Comparison of ENCODE assay signal across 39 mouse cellular contexts in genomic region chr7:44695223-44695622, GRCm38 (mm10). TPM values are rescaled to one million over a fixed set of nuclear protein-coding genes. Genes with fewer than 3 reads are reported as not detected.
DNase-seq lines count a peak whose midpoint lies in the region; ATAC-seq and TF ChIP-seq lines count a peak whose summit lies in the region.
"Had no signal": no experiment of that assay in that cellular context is flagged by ENCODE, and none has a peak within 500 bp of the region (broad histone marks: within the 10 kb centered on the region; RNA-seq: fewer than 3 reads in every experiment).

No protein-coding gene starts in this region.

- no peaks in the 10 kb centered on the region for H3K9me3 ChIP-seq in lung, embryonic 16.5 days (ENCODE audit: control insufficient read depth, low read length)
- H3K9me3 ChIP-seq in stomach, embryonic 15.5 days = no peaks in the 10 kb centered on the region
- H3K9me3 ChIP-seq: hindbrain, embryonic 10.5 days; hindbrain, embryonic 15.5 days; limb, embryonic 12.5 days; liver, embryonic 13.5 days; lung, embryonic 15.5 days; neural tube, embryonic 13.5 days had no signal

- no peaks in the 10 kb centered on the region for H3K27me3 ChIP-seq in lung, embryonic 16.5 days (ENCODE audit: control insufficient read depth, insufficient read depth, low read depth, low read length)
- H3K27me3 ChIP-seq in stomach, embryonic 15.5 days (replicated peaks) = no peaks in the 10 kb centered on the region
- no peaks in the 10 kb centered on the region for H3K27me3 ChIP-seq in heart, adult 2 months (ENCODE audit: control insufficient read depth, insufficient read depth, low read length)
- H3K27me3 ChIP-seq: lung, embryonic 15.5 days had no signal

- no peak for ATAC-seq in lung, embryonic 16.5 days (ENCODE audit: low read depth)
- ATAC-seq in stomach, embryonic 15.5 days (ENCODE audit: insufficient read depth, low FRiP score, low read depth) = peak; percentile 66
- ATAC-seq: CD4-positive, CD25-positive, alpha-beta regulatory T cell, adult 4 months; forebrain, embryonic 16.5 days had no signal

- H3K4me2 ChIP-seq in lung, embryonic 16.5 days (ENCODE audit: low read depth, low read length) = no peak overlapping the region
- no peak overlapping the region for H3K4me2 ChIP-seq in stomach, embryonic 15.5 days
- H3K4me2 ChIP-seq: hindbrain, embryonic 15.5 days; limb, embryonic 12.5 days; liver, embryonic 13.5 days; lung, embryonic 15.5 days; midbrain, embryonic 11.5 days; neural tube, embryonic 13.5 days had no signal

- TF ChIP-seq POLR2A in lung, adult 2 months (IDR thresholded peaks at IDR 0.05; ENCODE audit: borderline replicate concordance, extremely low read depth, low read depth, low read length) = no peak
- no peak for TF ChIP-seq POLR2A in heart, adult 2 months (IDR thresholded peaks at IDR 0.05; ENCODE audit: insufficient read depth, low read depth, low read length)

- H3K4me3 ChIP-seq in lung, adult 2 months (replicated peaks; ENCODE audit: extremely low read depth, low read depth, low read length) = no peak overlapping the region
- H3K4me3 ChIP-seq in lung, embryonic 16.5 days (ENCODE audit: low read length) = no peak overlapping the region
- H3K4me3 ChIP-seq in stomach, embryonic 15.5 days (replicated peaks) = no peak overlapping the region
- no peak overlapping the region for H3K4me3 ChIP-seq in heart, adult 2 months
- H3K4me3 ChIP-seq: erythroblast, embryonic 14.5 days; gastrocnemius, adult 2 months; hindbrain, embryonic 10.5 days; hindbrain, embryonic 15.5 days; limb, embryonic 12.5 days; liver, embryonic 13.5 days; lung, embryonic 15.5 days; myocyte; neural tube, embryonic 13.5 days had no signal

- no peaks in the 10 kb centered on the region for H3K36me3 ChIP-seq in lung, embryonic 16.5 days (ENCODE audit: control insufficient read depth, insufficient read depth, low read length)
- H3K36me3 ChIP-seq in stomach, embryonic 15.5 days = no peaks in the 10 kb centered on the region
- no peaks in the 10 kb centered on the region for H3K36me3 ChIP-seq in heart, adult 2 months (ENCODE audit: control insufficient read depth, insufficient read depth, low read length)
- H3K36me3 ChIP-seq: hindbrain, embryonic 10.5 days; hindbrain, embryonic 15.5 days; limb, embryonic 12.5 days; liver, embryonic 13.5 days; lung, embryonic 15.5 days; neural tube, embryonic 13.5 days had no signal

- H3K4me1 ChIP-seq in lung, adult 2 months (ENCODE audit: control insufficient read depth, insufficient read depth, low read length) = peaks cover 5% of the 10 kb centered on the region; the same call in 1 of the 2 replicates
- H3K4me1 ChIP-seq in lung, embryonic 16.5 days (replicated peaks; ENCODE audit: control insufficient read depth, insufficient read depth, low read length) = peaks cover 12% of the 10 kb centered on the region; the same call in 1 of the 2 replicates
- H3K4me1 ChIP-seq in stomach, embryonic 15.5 days = peaks cover 16% of the 10 kb centered on the region
- 0 out of 2 replicates have a peak, but pooled peaks cover 1% of the 10 kb centered on the region for H3K4me1 ChIP-seq in heart, adult 2 months (ENCODE audit: control insufficient read depth, insufficient read depth, low read length)

- no peak overlapping the region for H3K9ac ChIP-seq in lung, embryonic 16.5 days (ENCODE audit: low read length)
- no peak overlapping the region for H3K9ac ChIP-seq in stomach, embryonic 15.5 days
- no peak overlapping the region for H3K9ac ChIP-seq in heart, adult 2 months (ENCODE audit: low read depth, low read length)
- H3K9ac ChIP-seq: hindbrain, embryonic 15.5 days; limb, embryonic 12.5 days; liver, embryonic 13.5 days; lung, embryonic 15.5 days; neural tube, embryonic 13.5 days had no signal

- no peak for TF ChIP-seq EP300 in heart, adult 2 months (IDR thresholded peaks at IDR 0.05; ENCODE audit: insufficient read depth, low read depth, low read length)

- DNase-seq in lung, adult 2 months = peak; percentile 32
- no peak for DNase-seq in lung, postnatal 10 days
- no peak for DNase-seq in heart, adult 2 months
- DNase-seq in gastrocnemius, postnatal 14 days = no peak
- no peak for DNase-seq in c-Kit-positive CD71-positive TER-119-positive erythroid progenitor cells, embryonic 14.5 days (ENCODE audit: low spot score)
- DNase-seq: adrenal gland, postnatal 25 days; cerebellum, adult 2 months; cerebellum, postnatal 14 days; gastrocnemius, adult 2 months; heart, postnatal 14 days; kidney, adult 11 months; kidney, postnatal 14 days; liver, embryonic 13.5 days; thymus, adult 2 months; thymus, postnatal 36 days had no signal

- peak overlapping the region; percentile 9 for H3K27ac ChIP-seq in lung, embryonic 16.5 days (ENCODE audit: low read length)
- H3K27ac ChIP-seq in stomach, embryonic 15.5 days = peak overlapping the region; percentile 51; the same call in 1 of the 2 replicates
- H3K27ac ChIP-seq in heart, adult 2 months = no peak overlapping the region
- H3K27ac ChIP-seq: gastrocnemius, adult 2 months; hindbrain, embryonic 10.5 days; hindbrain, embryonic 15.5 days; limb, embryonic 12.5 days; liver, embryonic 13.5 days; lung, embryonic 15.5 days; neural tube, embryonic 13.5 days had no signal

- WGBS in lung, adult 2 months = 66% methylated on average over 4 of the region's 4 CpGs
- WGBS in lung, embryonic 16.5 days = 65% methylated on average over 4 of the region's 4 CpGs
- WGBS in stomach, embryonic 15.5 days = 68% methylated on average over 4 of the region's 4 CpGs
- 74% methylated on average over 4 of the region's 4 CpGs for WGBS in heart, adult 2 months

- TF ChIP-seq CTCF in lung, adult 2 months (IDR thresholded peaks at IDR 0.05; ENCODE audit: insufficient read depth, low read length) = no peak
- no peak for TF ChIP-seq CTCF in heart, adult 2 months (IDR thresholded peaks at IDR 0.05)

- intact Hi-C loops in heart, adult 2 months (cut with DNase I) = loop anchor here (10.0 kb wide), 1 partner anchor 1440 kb away; no protein-coding TSS in a partner anchor
- intact Hi-C loops in gastrocnemius, postnatal 14 days (cut with DNase I; ENCODE audit: low total_unique reads) = no loop called here

- no peaks in the 10 kb centered on the region for H3K79me2 ChIP-seq in heart, adult 2 months (replicated peaks; ENCODE audit: control insufficient read depth, insufficient read depth, low read length)

RNA-seq across cellular contexts. Expression of gene Izumo2, which starts 13.3 kb away (rescaled TPM):
- not detected in 2 replicates for polyA plus RNA-seq in lung, adult 2 months (2012; rRNA removed)
- polyA plus RNA-seq in lung, embryonic 16.5 days (2015; fragmentation: Nextera tagmentation; extraction: Ambion mirVana) = not detected in 2 replicates
- not detected in 2 replicates for polyA plus RNA-seq in stomach, embryonic 15.5 days (2015; fragmentation: Nextera tagmentation; extraction: Ambion mirVana)
- not detected for total RNA-seq in heart, adult 2 months (2021)
- polyA plus RNA-seq in heart, adult 2 months (2012; rRNA removed) = not detected in 2 replicates
- not detected for total RNA-seq in gastrocnemius, postnatal 14 days (2021)
- total RNA-seq: adrenal gland, postnatal 25 days; gastrocnemius, adult 2 months; heart, postnatal 14 days; layer of hippocampus, adult 18-20 months; layer of hippocampus, postnatal 10 days; left cerebral cortex, adult 18-20 months; left cerebral cortex, postnatal 14 days; megakaryocyte, adult 5-6 weeks; midbrain, postnatal 0 days had no signal
- polyA plus RNA-seq: brain, embryonic 14.5 days; CD4-positive, CD25-positive, alpha-beta regulatory T cell, adult 4 months; cerebellum, adult 2 months; cortical plate, adult 2 months; embryonic facial prominence, embryonic 14.5 days; erythroblast, embryonic 14.5 days; forebrain, embryonic 11.5 days; forebrain, embryonic 16.5 days; heart, embryonic 14.5 days; hindbrain, embryonic 10.5 days; hindbrain, embryonic 15.5 days; kidney, embryonic 14.5 days; limb, embryonic 12.5 days; liver, embryonic 13.5 days; lung, embryonic 15.5 days; midbrain, embryonic 11.5 days; midbrain, postnatal 0 days; myocyte; neural tube, embryonic 13.5 days; thymus, adult 2 months had no signal

RNA-seq across cellular contexts. Expression of gene Myh14, which starts 24.6 kb away (rescaled TPM):
- 223 and 227 TPM in 2 replicates for polyA plus RNA-seq in lung, adult 2 months (2012; rRNA removed)
- 38.8 and 39.4 TPM in 2 replicates for polyA plus RNA-seq in lung, embryonic 16.5 days (2015; fragmentation: Nextera tagmentation; extraction: Ambion mirVana)
- polyA plus RNA-seq in stomach, embryonic 15.5 days (2015; fragmentation: Nextera tagmentation; extraction: Ambion mirVana) = 29.0 and 32.7 TPM in 2 replicates
- total RNA-seq in heart, adult 2 months (2021) = 10 to 100 TPM; 79.4 to 96.6 TPM
- 23.1 and 24.8 TPM in 2 replicates for polyA plus RNA-seq in heart, adult 2 months (2012; rRNA removed)
- 10 to 100 TPM; 20.6 to 24.4 TPM for total RNA-seq in gastrocnemius, postnatal 14 days (2021)
- total RNA-seq: megakaryocyte, adult 5-6 weeks had no signal
- polyA plus RNA-seq: CD4-positive, CD25-positive, alpha-beta regulatory T cell, adult 4 months had no signal

RNA-seq across cellular contexts. Expression of gene Vrk3, which starts 53.0 kb away (rescaled TPM):
- polyA plus RNA-seq in lung, adult 2 months (2012; rRNA removed) = 42.0 and 51.9 TPM in 2 replicates
- polyA plus RNA-seq in lung, embryonic 16.5 days (2015; fragmentation: Nextera tagmentation; extraction: Ambion mirVana) = 46.9 and 53.0 TPM in 2 replicates
- polyA plus RNA-seq in stomach, embryonic 15.5 days (2015; fragmentation: Nextera tagmentation; extraction: Ambion mirVana) = 32.5 and 33.2 TPM in 2 replicates
- total RNA-seq in heart, adult 2 months (2021) = 10 to 100 TPM; 23.3 to 26.7 TPM
- 36.3 and 41.3 TPM in 2 replicates for polyA plus RNA-seq in heart, adult 2 months (2012; rRNA removed)
- total RNA-seq in gastrocnemius, postnatal 14 days (2021) = 10 to 100 TPM; 14.5 to 16.2 TPM

RNA-seq across cellular contexts. Expression of gene Zfp473, which starts 55.6 kb away (rescaled TPM):
- 0.15 and 0.18 TPM in 2 replicates for polyA plus RNA-seq in lung, adult 2 months (2012; rRNA removed)
- 2.0 TPM in 2 replicates for polyA plus RNA-seq in lung, embryonic 16.5 days (2015; fragmentation: Nextera tagmentation; extraction: Ambion mirVana)
- polyA plus RNA-seq in stomach, embryonic 15.5 days (2015; fragmentation: Nextera tagmentation; extraction: Ambion mirVana) = 2.1 and 2.3 TPM in 2 replicates
- not detected for total RNA-seq in heart, adult 2 months (2021)
- polyA plus RNA-seq in heart, adult 2 months (2012; rRNA removed) = 0.03 and 0.12 TPM in 2 replicates
- under 1 TPM in 1 of 2 experiments, not detected in 1; 0.16 TPM for total RNA-seq in gastrocnemius, postnatal 14 days (2021)
